Mouse (Mus musculus): ENCODE measurements around the gene Olfr1246. TPM values are rescaled to one million over a fixed set of nuclear protein-coding genes. Genes with fewer than 3 reads are reported as not detected.

The Olfr1246 gene
- total RNA-seq (2023), result not detected

DNA sequence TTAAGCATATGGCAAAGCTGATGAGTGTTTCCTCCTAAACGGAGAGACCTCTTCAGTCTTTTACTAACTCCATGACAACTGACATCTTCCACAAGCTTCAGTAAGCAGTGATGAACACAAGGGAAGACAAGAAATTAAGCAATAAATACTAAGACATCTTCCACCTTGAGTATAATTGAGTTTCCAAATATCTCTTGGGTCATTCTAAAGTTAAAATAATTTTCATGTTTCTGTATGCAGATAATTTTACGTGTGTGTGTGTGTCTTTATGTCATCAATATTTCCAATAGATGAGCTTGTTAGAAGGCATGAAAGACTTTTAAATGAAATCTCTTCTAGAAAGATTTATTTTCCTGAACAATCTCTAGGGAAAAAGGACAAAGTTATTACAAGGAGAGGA is at the start of gene Olfr1246:
Gene Olfr1246, minus strand, starts transcription at position 101 of the 400 bp plus-strand sequence.

DNA sequence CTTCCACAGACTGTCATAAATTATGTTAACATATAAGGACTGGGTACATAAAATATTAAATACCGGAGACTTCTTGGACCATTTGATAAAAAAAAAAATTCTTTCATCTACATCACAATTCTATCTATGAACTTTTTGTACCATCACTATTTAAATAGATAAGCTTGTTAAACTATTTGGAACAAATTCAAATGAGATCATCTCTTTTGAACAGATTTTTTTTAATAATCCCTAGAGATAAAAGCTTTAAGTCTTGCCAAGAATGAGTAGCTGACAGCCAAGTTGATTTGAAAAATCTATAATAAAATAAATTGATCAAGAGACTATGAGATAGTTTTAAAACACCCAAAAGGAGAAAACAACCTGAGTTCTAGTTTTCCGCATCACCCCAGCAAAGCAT is 41.9 kb upstream of the Olfr1246 start, which contains the start of gene Olfr1249:
Gene Olfr1249, minus strand, starts transcription at position 101 of the 400 bp plus-strand sequence.

DNA sequence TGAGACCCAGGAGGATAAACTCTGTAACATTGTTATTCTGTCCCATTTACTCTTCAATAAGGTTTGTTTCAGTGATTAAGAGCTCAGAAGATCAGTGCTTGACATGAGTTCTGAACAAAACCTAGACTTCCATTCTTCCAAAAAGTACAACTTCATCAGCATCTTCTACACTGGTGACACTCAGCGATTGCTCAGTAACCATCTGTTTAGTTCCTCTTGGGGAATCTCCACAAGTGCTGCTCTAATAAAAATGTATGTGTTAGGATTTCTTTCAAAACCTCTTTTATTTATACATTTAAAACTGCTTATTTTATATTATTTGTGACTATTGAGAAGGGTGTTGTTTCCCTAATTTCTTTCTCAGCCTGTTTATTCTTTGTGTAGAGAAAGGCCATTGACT is 25.2 kb upstream of the Olfr1246 start, which contains the start of gene Olfr1248:
Gene Olfr1248, minus strand, starts transcription at position 101 of the 400 bp plus-strand sequence.

DNA sequence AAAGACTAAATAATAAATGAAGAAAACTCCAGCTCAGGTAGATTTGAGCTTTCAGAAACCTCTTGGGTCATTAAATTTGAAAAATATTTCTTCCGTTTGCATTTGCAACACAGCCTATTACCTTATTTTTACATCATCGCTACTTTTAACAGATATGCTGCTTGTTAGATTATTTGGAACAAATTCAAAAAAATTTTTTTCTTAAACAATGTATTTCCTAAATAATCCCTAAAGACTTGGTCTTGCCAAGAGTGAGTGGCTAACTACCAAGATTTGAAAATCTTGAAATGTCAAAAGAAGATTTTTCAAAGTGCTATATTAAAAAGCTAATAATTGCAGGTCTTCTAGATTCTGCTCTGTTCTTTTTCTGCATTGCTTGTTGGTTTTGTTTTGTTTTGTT is 21.1 kb upstream of the Olfr1246 start, which contains the start of gene Olfr1247:
Gene Olfr1247, minus strand, starts transcription at position 101 of the 400 bp plus-strand sequence.

DNA sequence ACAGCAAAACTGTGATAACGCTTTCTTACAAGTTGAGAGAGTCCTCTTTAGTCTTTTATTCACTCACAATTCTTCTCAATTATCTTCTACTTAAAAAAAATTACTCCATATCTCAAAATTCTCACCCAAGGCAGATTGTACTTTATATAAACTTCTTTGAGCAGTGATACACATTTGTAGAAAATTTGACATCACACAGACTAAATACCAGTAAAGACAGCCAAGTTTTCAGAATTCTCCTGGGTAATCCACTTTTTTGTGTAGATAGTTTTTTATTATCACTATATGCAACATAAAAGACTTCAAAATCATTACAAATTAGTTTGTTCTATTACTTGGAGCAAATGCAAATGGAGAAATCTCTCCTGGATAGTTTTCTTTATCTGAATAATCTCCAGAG is 14.6 kb downstream of the Olfr1246 start, which contains the start of gene Olfr1245:
Gene Olfr1245, minus strand, starts transcription at position 101 of the 400 bp plus-strand sequence.

Other genes starting within 250 kb of the Olfr1246 start
- not detected for gene Olfr1234, start 228.3 kb downstream of the Olfr1246 start, total RNA-seq (2023)
- gene Olfr1238, start 183.5 kb downstream of the Olfr1246 start, total RNA-seq (2023), result not detected
- not detected for gene Olfr1239, start 172.8 kb downstream of the Olfr1246 start, total RNA-seq (2023)
- not detected for gene Olfr1240, start 150.2 kb downstream of the Olfr1246 start, total RNA-seq (2023)
- not detected for gene Olfr1241, start 106.0 kb downstream of the Olfr1246 start, total RNA-seq (2023)
- not detected for gene Olfr1242, start 94.8 kb downstream of the Olfr1246 start, total RNA-seq (2023)
- not detected for gene Olfr1243, start 61.7 kb downstream of the Olfr1246 start, total RNA-seq (2023)
- not detected for gene Olfr1245, start 14.7 kb downstream of the Olfr1246 start, total RNA-seq (2023)
- not detected for gene Olfr1247, start 21.0 kb upstream of the Olfr1246 start, total RNA-seq (2023)
- gene Olfr1248, start 25.1 kb upstream of the Olfr1246 start, total RNA-seq (2023), result not detected
- not detected for gene Olfr1249, start 41.8 kb upstream of the Olfr1246 start, total RNA-seq (2023)
- gene Olfr1250, start 68.3 kb upstream of the Olfr1246 start, total RNA-seq (2023), result not detected
- not detected for gene Olfr1251, start 78.8 kb upstream of the Olfr1246 start, total RNA-seq (2023)
- gene Olfr1252, start 131.9 kb upstream of the Olfr1246 start, total RNA-seq (2023), result not detected
- gene Olfr1253, start 163.9 kb upstream of the Olfr1246 start, total RNA-seq (2023), result not detected
- gene Olfr1254, start 200.5 kb upstream of the Olfr1246 start, total RNA-seq (2023), result not detected
- not detected for gene Olfr1255, start 218.9 kb upstream of the Olfr1246 start, total RNA-seq (2023)
- not detected for gene Olfr1256, start 248.4 kb upstream of the Olfr1246 start, total RNA-seq (2023)